Mouse (Mus musculus): Measurements from ENCODE around the gene Plcg2.

The Plcg2 gene

GRCm38 (mm10) chr8:117498179-117498914 is at the start of gene Plcg2:
Gene Plcg2, plus strand, starts transcription at chr8:117498291.
- no peak for DNase-seq (ENCODE audit: low read depth)

GRCm38 (mm10) chr8:117451072-117451471 is 47.0 kb upstream of the Plcg2 start:
- no peak for DNase-seq (ENCODE audit: low read depth)

- no peak for DNase-seq (ENCODE audit: low read depth)
Measured at GRCm38 (mm10) chr8:117453974-117454373, 44.1 kb upstream of the Plcg2 start.

GRCm38 (mm10) chr8:117454516-117455116 is 43.5 kb upstream of the Plcg2 start:
- DNase-seq (ENCODE audit: low read depth): no peak

DNA sequence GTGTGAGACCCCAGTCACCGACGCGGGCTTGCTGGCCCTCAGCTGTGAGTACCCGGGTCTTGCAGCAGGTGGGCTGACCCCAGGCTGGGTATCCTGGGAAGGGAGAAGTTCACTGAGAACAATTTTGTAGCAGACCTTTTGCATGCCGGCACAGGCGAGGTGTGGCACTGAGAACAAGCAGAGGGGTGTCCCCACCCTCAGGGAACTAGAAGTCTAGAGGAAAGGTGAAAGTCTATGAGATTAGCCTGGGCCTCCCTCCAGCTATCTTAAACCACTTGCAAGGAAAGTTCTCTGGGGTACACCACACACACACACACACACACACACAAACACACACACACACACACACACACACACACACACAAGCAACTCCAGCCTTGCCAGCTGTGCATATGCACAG is 42.4 kb upstream of the Plcg2 start:
- no peak for DNase-seq (ENCODE audit: low read depth)

- no peak for DNase-seq (ENCODE audit: low read depth)
Measured at GRCm38 (mm10) chr8:117458440-117458839, 39.7 kb upstream of the Plcg2 start.

GRCm38 (mm10) chr8:117462701-117463284 is 35.3 kb upstream of the Plcg2 start:
- DNase-seq (ENCODE audit: low read depth): no peak

- DNase-seq (ENCODE audit: low read depth): no peak
Measured at GRCm38 (mm10) chr8:117464525-117464924, 33.6 kb upstream of the Plcg2 start.

DNA sequence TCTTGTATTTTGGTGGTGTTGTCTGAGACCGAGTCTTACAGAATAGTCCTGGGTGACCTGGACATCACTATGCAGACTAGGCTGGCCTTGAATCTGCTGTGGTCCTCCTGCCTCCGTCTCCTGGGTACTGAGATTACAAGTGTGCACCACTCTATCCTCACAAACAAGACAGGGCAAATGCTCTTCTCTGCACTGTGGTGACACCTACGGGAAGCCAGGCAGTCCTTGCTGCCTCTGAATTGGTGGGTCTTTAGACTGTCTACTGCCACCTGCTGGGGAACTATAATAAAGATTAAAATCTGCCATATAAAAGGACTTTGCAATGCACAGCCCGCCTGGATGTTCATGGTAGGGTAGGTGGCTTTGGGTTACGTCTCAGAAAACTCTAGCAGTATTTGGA is 32.8 kb upstream of the Plcg2 start:
- DNase-seq (ENCODE audit: low read depth): peak; percentile 65

- DNase-seq (ENCODE audit: low read depth): no peak
Measured at GRCm38 (mm10) chr8:117467466-117467865, 30.6 kb upstream of the Plcg2 start.

GRCm38 (mm10) chr8:117469431-117470341 is 28.4 kb upstream of the Plcg2 start:
- DNase-seq (ENCODE audit: low read depth): no peak

GRCm38 (mm10) chr8:117470342-117470781 is 27.7 kb upstream of the Plcg2 start:
- no peak for DNase-seq (ENCODE audit: low read depth)

DNA sequence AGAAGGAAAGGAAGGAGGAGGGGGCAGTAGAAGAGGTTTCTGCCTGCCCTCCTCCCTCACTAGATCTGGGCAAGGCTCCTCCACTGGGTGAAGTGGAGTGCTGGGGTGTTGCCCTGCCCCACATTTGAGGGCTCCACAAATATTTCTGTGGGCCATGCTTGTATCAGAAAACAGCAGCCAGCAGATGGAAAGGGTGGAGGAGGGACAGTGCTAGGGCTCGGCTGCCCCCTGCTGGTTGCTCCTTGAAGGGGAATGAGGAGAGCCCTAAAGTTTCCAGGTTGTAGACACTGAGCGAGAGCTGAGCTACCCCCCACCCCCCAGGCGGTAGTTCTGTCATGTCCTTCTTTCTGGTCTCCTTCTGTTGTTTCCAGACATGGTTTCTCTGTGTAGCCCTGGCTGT is 26.9 kb upstream of the Plcg2 start:
- peak; percentile 57 for DNase-seq (ENCODE audit: low read depth)

DNA sequence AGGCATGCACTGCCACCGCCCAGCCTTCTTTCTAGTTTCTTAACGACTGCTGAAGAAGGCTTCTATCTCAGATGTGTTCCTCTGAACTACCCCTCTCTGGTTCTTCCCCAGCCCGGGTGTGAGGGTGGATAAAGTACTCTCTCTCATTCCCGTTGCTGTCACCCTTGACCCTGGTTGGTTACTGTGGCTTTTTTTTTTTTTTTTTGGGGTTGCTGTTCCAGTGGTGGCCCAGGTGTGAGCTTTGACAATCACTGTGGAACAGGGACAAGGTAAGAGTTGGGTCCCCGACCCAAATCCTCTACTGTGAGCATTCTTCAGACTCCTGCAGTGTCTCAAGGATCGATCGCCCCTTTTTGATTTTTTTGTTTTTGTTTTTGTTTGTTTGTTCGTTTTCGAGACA is 26.4 kb upstream of the Plcg2 start:
- no peak for DNase-seq (ENCODE audit: low read depth)

DNA sequence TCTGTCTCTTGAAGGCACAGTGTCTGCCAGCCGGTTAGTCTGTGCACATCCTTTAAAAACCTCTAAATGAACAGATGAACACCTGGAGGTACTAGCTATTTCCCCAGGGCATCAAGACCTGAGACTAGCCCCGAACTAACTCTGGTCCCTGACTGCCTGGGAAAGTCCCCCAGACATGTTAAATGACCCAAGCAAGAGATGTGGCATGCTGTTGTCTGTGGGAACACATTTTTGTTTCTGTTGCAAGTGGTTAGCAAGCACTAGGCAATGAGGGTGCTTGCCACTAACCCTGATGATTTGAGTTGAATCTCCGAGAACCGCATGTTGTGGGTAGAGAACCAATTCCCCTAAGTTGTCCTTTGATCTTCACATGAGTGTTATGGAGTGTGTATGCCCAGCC is 25.8 kb upstream of the Plcg2 start:
- DNase-seq (ENCODE audit: low read depth): no peak

GRCm38 (mm10) chr8:117474944-117475343 is 23.1 kb upstream of the Plcg2 start:
- peak; percentile 78 for DNase-seq (ENCODE audit: low read depth)

GRCm38 (mm10) chr8:117475819-117476218 is 22.3 kb upstream of the Plcg2 start:
- no peak for DNase-seq (ENCODE audit: low read depth)

- DNase-seq (ENCODE audit: low read depth): no peak
Measured at GRCm38 (mm10) chr8:117478082-117478481, 20.0 kb upstream of the Plcg2 start.

DNA sequence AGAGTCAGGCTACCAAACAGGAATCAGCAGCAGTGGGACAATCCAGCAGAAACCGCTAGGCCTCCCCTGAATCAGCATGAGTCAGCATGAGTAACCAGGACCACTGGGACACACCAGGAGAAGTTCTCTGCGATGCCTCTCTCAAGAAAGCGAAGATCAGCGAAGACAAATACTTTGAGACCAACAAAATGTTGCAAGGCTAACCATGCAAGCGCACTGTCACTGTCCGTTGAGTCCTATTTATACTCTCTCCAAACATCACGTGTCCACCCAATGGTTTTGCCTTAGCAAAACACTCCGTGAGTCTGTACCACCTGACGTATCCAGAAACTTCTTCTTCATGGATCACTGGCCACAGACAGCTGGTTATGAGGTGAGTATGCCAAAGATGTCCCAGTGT is 18.1 kb upstream of the Plcg2 start:
- no peak for DNase-seq (ENCODE audit: low read depth)

- no peak for DNase-seq (ENCODE audit: low read depth)
Measured at GRCm38 (mm10) chr8:117480516-117480915, 17.6 kb upstream of the Plcg2 start.

DNA sequence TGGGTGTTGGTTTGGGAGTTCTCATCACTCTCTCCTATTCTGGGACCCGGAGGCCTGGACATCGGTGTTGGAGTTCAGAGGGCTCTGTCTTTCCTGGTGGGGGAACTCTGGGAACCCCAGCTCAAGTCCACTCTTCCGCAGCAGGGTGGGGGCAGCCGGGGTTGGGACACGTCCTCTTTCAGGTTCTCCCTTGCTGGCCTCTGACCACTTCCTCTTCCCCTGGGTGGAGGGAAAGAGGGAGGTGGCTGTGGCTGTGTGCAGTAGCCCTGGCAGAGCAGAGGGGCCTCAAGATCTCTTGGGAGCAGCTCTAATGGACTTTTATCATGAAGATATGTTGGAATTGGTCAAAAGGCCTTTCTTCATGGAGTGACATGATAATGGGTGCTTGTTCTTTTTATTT is 16.3 kb upstream of the Plcg2 start:
- DNase-seq (ENCODE audit: low read depth): no peak

- DNase-seq (ENCODE audit: low read depth): no peak
Measured at GRCm38 (mm10) chr8:117484731-117485130, 13.4 kb upstream of the Plcg2 start.

Measured in c-Kit-positive CD71-positive TER-119-negative erythroid progenitor cells, embryonic 14.5 days (primary cell).